Mouse (Mus musculus) embryonic fibroblast, embryonic 13.5 days (primary cell): ENCODE data around the gene Cacna1c.

Experiments
- CTCF ChIP-seq: IDR thresholded peaks from 2 replicates; pipeline ENCODE4 v1.5.1; 2011; ENCODE audit warnings: mild to moderate bottlenecking, control low read depth, low read length, moderate library complexity, borderline replicate concordance; ENCODE audit not compliant: insufficient read depth
- POLR2A ChIP-seq: IDR thresholded peaks from 2 replicates; pipeline ENCODE4 v1.6.1; 2011; ENCODE audit warnings: low read depth, mild to moderate bottlenecking, control low read depth, low read length, moderate library complexity

DNA sequence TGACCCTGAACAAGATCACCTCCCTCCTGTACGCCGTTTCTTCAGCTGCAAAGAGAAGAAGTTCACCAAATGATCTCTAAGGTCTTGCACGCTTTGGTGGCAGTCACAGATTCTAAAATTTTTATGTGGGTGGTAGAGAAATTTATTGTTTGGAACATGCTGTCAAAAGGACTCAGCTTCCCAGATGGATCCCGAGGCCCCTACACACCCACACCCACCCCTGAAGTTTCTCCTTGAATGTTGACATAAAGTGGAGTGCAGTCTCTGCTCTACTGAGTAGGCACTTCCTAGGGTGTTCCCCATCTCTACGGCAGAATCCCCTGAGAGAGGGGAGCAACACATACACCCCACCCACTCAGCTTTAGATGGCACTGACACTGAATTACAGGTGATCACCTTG lies 127.1 kb downstream of the Cacna1c start:
- TF ChIP-seq CTCF = no peak
- no peak for TF ChIP-seq POLR2A
